Comparison of ENCODE assay signal across 8 mouse cellular contexts in genomic region chr17:12880178-12880577, GRCm38 (mm10). TPM values are rescaled to one million over a fixed set of nuclear protein-coding genes. Genes with fewer than 3 reads are reported as not detected.
DNase-seq lines count a peak whose midpoint lies in the region; ATAC-seq lines count a peak whose summit lies in the region.

No protein-coding gene starts in this region.

- peak; percentile 94 for DNase-seq in adipocyte (ENCODE audit: low spot score)
- peak; percentile 85 for DNase-seq in embryo, embryonic 10 days (ENCODE audit: low spot score)
- DNase-seq in gastrocnemius, postnatal 25 days: peak; percentile 51
- DNase-seq in left cerebral cortex, adult 9 months (ENCODE audit: low spot score in 2 of 2): peak; percentile 42 to 92
- peak; percentile 80 for DNase-seq in right cerebral cortex, postnatal 14 days
- peak; percentile 76 for DNase-seq in urinary bladder, postnatal 25 days (ENCODE audit: low spot score)

- peak; percentile 86 for ATAC-seq in inflammation-experienced regulatory T-cells, adult 6 months
- ATAC-seq in megakaryocyte progenitor cell, adult 5-6 weeks (replicated peaks; ENCODE audit: poor library complexity): peak; percentile 93

RNA-seq across cellular contexts. Expression of gene Mrgprh, which starts 4.3 kb away (rescaled TPM):
- total RNA-seq in gastrocnemius, postnatal 25 days (2021): 1 to 10 TPM; 1.2 to 2.2 TPM
- not detected for polyA plus RNA-seq in inflammation-experienced regulatory T-cells, adult 6 months (2017; shearing (Covaris generic))
- not detected in 2 replicates for total RNA-seq in megakaryocyte progenitor cell, adult 5-6 weeks (2015)
- total RNA-seq in megakaryocyte progenitor cell, adult 5-6 weeks (2017): not detected in 2 replicates

RNA-seq across cellular contexts. Expression of gene Mas1, which starts 12.2 kb away (rescaled TPM):
- total RNA-seq in gastrocnemius, postnatal 25 days (2021): under 1 TPM in 1 of 2 experiments, not detected in 1; 0.59 TPM
- under 1 TPM in 1 of 3 experiments, not detected in 2; 0.39 TPM for polyA plus RNA-seq in inflammation-experienced regulatory T-cells, adult 6 months (2017; shearing (Covaris generic))
- not detected in 2 replicates for total RNA-seq in megakaryocyte progenitor cell, adult 5-6 weeks (2015)
- not detected in 2 replicates for total RNA-seq in megakaryocyte progenitor cell, adult 5-6 weeks (2017)

RNA-seq across cellular contexts. Expression of gene Pnldc1, which starts 29.9 kb away (rescaled TPM):
- total RNA-seq in gastrocnemius, postnatal 25 days (2021): under 1 TPM in 1 of 2 experiments, not detected in 1; 0.83 TPM
- 1 to 10 TPM in 1 of 3 experiments, under 1 TPM in 1, not detected in 1; 0.66 to 1.5 TPM for polyA plus RNA-seq in inflammation-experienced regulatory T-cells, adult 6 months (2017; shearing (Covaris generic))
- 1.3 and 1.4 TPM in 2 replicates for total RNA-seq in megakaryocyte progenitor cell, adult 5-6 weeks (2015)
- total RNA-seq in megakaryocyte progenitor cell, adult 5-6 weeks (2017): 3.5 TPM in 1 of 2 replicates, not detected in the other

RNA-seq across cellular contexts. Expression of gene Tcp1, which starts 35.3 kb away (rescaled TPM):
- 100 to 1,000 TPM; 159 to 178 TPM for total RNA-seq in gastrocnemius, postnatal 25 days (2021)
- polyA plus RNA-seq in inflammation-experienced regulatory T-cells, adult 6 months (2017; shearing (Covaris generic)): 100 to 1,000 TPM; 221 to 332 (median 236) TPM
- 568 and 575 TPM in 2 replicates for total RNA-seq in megakaryocyte progenitor cell, adult 5-6 weeks (2015)
- total RNA-seq in megakaryocyte progenitor cell, adult 5-6 weeks (2017): 901 and 1,100 TPM in 2 replicates

RNA-seq across cellular contexts. Expression of gene Mrpl18, which starts 36.0 kb away (rescaled TPM):
- total RNA-seq in gastrocnemius, postnatal 25 days (2021): 100 to 1,000 TPM; 100 to 109 TPM
- polyA plus RNA-seq in inflammation-experienced regulatory T-cells, adult 6 months (2017; shearing (Covaris generic)): 100 to 1,000 TPM; 192 to 313 (median 193) TPM
- 168 and 184 TPM in 2 replicates for total RNA-seq in megakaryocyte progenitor cell, adult 5-6 weeks (2015)
- 213 TPM in 2 replicates for total RNA-seq in megakaryocyte progenitor cell, adult 5-6 weeks (2017)

Comparison
In these comparisons a context has a peak if more than half of its experiments do, and no peak if none do; other contexts are left out.
1. Peak in every context shown above with its lines: DNase-seq and ATAC-seq.